Mouse (Mus musculus): Measurements from ENCODE around the gene Ttll12.

GRCm38 (mm10) chr15:83602372-83603045, 7.6 kb upstream of the Ttll12 start:
- TF ChIP-seq CTCF (IDR thresholded peaks at IDR 0.05; ENCODE audit: low read depth, low read length) = no peak
- no peak for TF ChIP-seq POLR2A (IDR thresholded peaks at IDR 0.05; ENCODE audit: extremely low read depth, insufficient read depth, low read length)
